Mouse (Mus musculus): Measurements from ENCODE around the gene Cabin1.

Cabin1 gene

DNA sequence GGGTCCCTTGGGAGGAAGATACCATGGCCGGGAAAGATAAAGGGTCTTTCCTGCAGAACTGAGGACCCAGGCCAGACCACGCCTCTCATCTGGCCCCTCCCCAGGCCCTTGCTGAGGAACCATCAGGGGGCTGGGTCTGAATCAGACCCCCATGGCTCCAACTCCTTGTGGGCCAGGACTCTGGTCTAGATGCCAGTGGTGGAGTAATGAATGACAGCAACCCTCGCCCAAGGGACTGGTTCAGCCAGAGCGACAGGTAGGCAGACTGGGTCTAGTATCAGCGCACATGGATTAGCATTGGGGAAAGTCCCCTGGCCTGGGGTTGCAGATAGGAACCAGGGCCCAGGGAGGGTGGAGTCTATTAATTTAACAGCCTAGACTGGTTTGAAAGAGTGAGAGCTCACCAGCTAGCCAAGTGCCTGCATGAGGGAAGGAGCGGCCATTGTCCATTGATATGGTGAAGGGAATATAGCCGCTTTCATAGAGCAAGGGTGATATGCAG lies 122.4 kb downstream of the Cabin1 start:
- DNase-seq (ENCODE audit: extremely low read depth, low read depth, low spot score), result no peak

DNA sequence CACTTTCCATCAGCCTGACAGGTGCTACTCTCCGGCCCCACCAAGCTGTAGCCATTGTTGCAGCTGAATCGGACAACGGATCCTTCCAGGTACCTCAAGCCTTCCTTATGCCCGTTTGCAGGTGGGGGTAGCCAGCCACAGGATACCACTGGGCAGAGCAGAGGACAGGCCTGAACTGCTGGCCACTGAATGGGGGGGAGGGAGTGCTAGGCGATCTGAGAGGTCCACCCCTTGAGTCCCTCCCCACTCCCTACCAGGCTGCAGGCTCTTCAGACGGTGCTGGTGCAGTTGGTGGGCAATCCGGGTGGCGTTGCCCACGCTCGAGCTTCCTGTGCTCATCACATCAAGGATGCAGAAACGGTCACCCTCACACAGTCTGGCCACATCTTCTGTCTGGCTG lies 126.4 kb downstream of the Cabin1 start:
- no peak for DNase-seq (ENCODE audit: extremely low read depth, low read depth, low spot score)

DNA sequence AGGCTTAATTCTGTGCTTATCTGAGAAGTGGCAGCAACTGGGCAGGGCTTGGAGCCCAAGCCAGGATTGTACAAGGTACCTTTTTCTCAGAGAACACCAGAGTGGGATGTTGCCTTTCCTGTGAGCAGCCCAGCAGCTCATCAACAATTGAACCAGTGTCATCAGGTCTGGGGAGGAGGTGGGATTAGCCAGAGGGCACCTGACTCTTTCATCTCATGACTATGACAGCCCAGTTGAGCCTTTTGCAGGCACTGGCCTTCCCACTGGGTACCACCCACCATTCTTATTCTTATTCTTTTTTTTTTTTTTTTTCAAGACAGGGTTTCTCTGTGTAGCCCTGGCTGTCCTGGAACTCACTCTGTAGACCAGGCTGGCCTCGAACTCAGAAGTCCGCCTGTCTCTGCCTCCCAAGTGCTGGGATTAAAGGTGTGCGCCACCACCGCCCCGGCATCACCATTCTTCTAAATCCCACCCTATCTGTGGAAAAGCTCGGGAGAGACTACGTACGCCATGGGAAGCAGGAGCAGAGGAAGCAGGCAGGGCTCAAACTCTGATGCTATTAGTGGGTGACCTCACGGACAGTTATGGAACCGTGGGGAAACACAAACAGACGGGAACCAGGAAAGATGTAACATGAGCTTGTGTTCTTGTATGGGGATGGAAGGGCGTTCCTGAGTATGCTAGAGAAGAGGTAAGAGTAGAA lies 127.9 kb downstream of the Cabin1 start:
- DNase-seq (ENCODE audit: extremely low read depth, low read depth, low spot score), result no peak

DNA sequence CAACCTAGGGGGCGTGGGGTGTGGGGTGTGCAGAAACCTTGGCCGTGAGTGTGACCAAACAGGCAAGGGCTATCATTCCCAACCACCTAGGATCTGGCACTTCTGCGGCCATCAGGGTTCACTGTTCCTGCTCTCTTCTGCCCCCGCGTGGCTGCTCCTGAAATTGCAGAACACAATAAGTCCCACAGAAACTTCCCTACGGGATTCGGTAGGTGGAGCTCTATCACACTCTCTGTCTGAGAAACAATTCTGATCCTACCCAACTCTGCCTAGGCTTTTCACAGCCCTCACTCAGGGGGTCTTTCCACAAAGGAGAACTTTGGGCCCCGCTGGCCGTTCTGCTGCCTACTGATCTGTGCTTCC lies 128.5 kb downstream of the Cabin1 start:
- no peak for DNase-seq (ENCODE audit: extremely low read depth, low read depth, low spot score)

DNA sequence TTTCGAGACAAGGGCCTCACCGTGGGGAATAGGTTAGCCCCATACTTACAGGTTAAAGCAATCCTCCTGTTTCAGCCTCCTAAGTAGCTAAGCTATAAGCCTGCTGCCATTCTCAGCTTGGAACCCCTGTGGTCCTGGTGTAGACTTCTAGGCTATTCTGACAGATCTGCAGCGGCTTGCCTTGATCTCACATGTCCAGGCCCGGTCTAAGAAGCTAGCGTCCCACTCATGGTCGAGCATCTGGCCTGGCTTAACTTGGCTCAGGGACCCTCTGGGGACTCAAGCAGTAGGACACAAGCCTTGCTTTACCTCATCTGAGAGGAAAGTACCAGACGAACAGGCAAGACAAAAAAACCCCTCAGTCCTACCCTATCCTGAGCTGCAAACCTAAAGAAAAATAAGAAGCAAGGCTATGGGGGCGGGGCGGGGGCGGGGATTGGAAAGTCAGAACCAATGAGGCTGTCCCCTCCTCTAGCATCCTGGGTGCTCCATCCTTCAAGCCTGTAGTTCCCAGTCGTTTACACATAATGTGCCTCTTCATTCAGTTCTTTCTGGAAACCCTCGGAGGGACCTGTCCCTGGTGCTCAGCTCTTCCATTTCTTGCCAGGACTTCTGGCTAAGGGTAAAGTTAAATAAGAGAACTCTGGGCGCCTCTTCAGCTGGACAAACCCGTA lies 129.0 kb downstream of the Cabin1 start:
- no peak for DNase-seq (ENCODE audit: extremely low read depth, low read depth, low spot score)

DNA sequence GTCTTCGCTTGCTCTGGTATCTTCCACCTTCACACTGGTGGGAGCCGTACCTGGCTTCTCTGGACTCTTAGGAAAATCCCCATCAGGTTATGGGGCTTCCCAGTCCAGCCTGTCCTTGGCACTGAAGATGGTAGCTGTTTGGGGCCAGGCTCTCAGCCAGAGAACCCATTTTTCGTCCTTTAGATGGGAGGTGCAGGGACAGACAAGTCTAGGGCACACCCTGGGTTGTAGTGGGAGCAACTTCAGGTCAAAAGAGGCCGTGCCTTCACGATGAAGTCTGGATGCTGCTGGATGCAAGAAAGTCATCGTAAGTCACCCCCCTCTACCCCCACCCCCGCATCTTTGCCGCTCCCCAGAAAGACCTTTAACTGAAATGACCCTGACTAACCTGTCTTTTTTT lies 129.5 kb downstream of the Cabin1 start:
- DNase-seq (ENCODE audit: extremely low read depth, low read depth, low spot score), result no peak

DNA sequence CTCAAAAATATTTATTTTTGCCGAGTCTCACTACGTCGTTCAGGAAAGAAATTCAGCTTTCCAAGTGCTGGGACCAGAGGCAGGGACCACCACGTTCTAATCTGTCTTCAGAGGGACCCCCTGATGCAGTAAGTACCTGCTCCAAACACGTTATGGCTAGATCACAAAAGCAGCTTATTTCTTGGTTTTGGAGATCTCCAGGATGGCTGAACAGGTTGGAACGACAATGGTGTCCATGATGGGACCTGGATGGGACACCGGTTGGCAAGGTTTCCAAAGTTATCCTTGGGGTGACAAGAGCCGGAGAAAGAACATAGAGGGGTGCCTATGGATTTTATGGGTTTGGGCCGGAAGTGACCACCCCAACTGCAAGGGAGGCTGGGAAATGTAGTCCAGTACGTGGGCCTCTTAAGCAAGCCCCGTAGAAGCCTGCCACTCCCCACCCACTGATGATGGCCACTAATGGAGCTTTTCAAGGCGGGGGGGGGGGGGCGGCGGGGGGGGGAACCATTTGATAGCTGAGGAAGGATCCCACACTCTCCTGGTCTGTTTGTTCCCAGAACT lies 130.5 kb downstream of the Cabin1 start:
- DNase-seq (ENCODE audit: extremely low read depth, low read depth, low spot score), result no peak

DNA sequence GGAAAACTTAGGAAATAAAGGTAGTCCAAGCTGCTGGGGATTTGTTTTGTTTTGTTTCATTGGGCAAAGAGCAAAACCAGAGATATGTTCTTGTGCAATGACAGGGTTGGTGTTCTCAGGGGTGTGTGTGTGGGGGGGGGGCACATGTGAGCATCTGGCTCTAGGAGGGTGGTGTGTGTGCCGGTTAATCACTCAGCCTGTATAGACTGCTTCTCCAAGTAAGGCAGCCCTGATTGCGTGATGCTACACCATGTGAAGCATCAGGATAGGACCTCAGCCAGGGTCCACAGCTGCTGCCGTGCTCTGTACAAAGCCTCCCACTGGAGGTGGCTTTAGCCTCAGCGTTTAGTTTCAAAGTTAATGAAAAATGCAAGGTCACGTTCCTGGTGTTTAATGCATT lies 131.1 kb downstream of the Cabin1 start:
- no peak for DNase-seq (ENCODE audit: extremely low read depth, low read depth, low spot score)

DNA sequence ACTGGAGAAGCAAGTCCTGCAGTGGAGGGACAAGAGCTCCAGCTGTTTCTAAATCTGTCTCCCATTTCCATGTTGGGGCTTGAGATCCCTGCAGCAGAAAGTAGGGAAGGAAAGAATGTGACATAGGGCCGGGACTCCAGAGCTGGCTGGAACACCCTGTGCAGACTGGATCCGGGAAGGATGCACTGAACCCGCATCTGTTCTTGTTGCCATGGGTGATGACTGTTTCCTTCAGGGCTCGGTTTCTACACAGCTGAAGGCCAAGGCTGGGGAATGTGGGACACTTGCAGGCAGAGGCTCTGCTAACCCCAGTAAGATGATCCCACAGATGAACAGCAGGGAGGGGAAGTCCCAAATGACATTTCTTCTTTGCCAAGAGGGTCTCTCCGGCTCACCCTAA lies 131.5 kb downstream of the Cabin1 start:
- no peak for DNase-seq (ENCODE audit: extremely low read depth, low read depth, low spot score)

DNA sequence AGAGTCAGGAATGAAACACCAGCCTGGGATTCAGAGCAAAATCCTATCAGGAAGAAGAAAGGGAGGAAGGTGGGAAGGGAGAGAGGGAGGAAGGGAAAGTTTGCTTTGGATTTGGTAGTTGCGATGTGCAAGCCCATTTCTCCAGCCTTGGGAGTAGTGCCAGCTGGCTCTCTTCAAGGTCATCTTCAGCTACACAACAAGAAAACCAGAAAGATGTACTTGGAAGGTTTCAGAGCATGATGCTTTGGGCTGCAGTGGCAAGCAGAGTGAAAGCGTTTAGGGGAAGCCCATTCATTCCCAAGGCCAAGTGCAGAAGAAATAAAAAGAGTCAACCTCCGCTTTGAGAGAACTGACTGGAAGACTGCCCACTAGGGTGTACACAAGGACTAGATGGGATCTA lies 136.7 kb downstream of the Cabin1 start:
- no peak for DNase-seq (ENCODE audit: extremely low read depth, low read depth, low spot score)

DNA sequence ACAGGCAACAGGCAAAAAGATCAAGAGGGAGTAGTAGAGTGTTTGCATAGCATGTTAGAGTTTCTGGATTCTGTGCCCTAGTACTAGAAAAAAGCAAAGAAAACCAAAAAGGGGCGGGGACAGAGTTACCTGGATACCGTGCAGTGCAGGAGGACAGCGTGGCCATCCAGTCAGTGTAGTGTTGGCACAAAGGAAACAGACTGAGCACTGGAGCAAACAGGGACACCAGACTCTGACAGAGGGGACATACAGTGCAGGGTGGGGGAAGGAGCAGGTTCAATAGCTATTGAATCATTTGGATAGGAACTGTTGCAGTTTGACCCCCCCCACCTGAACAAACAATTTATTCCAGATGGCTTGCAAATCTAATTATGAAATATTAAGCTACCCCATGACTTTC lies 137.2 kb downstream of the Cabin1 start:
- no peak for DNase-seq (ENCODE audit: extremely low read depth, low read depth, low spot score)

DNA sequence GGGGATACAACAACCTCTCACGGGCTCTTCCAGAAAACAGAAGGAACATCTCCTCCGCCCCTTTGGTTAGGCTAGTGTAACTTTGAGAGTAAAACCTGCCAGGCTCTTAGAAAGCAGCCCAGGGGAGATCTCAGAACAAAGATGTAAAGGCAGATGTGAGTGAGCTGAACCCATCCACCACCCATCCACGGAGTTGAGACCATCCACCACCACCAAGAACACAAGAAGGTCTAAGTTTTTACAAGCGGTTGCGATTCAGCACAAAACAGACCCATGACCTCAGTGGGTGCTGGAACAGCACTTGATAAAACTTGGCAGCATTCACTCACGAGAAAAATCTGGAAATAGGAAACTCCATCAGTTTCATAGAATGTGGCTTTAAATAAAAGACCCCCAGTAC lies 138.2 kb downstream of the Cabin1 start:
- no peak for DNase-seq (ENCODE audit: extremely low read depth, low read depth, low spot score)

DNA sequence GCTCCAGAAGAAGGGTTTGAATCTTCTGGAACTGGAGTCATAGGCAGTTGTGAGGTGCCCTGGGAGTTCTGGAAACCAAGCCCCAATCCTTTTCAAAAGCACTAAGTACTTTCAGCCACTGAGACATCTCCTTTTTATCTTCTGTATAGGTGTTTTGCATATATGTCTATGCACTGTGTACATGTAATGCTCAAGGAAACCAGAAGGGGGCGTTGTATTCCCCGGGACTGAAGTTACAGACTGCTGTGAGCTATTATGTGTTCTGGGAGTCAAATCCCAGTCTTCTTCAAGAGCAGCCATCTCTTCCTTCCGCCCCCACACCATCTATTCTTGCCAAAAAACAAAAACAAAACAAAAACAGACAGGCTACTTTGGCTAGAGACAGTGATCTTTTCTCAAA lies 143.3 kb downstream of the Cabin1 start:
- DNase-seq (ENCODE audit: extremely low read depth, low read depth, low spot score), result no peak

DNA sequence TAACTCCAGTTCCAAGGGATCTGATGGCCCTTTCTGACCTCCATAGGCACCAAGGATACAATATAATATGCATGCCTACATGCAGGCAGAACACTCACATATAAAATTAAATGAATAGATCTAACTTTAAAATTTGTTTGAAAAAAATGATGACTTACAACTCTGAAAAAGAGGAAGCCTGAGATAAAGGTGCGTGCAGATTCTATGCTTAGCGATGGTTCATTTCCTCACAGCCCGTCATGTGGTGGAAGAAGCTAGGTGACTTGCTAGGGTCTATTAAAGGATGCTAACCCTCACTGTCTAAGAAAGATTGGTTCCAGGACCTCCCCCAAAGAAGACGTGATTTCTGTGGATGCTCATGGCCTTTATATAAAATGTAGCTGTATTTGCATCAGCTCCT lies 148.1 kb downstream of the Cabin1 start:
- no peak for DNase-seq (ENCODE audit: extremely low read depth, low read depth, low spot score)

DNA sequence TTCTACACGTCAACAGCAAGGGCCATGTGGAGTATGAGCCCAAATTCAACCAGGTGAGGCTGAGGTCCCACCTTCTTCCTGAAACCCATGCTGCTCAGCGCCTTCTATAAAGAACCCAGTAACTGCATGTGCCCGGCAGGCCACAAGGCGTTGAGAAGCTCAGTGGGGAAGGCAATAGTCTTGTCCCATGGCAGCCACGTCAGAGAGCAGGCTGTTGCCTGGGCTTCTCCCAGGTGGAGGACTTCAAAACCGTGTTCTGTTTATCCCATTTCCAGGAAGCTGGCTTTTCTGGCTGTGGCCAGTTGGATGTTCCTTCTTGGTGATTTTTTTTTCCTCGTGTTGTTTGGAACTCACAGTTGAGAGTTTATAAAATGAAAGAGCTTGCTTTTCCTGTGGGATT lies 153.7 kb downstream of the Cabin1 start:
- no peak for DNase-seq (ENCODE audit: extremely low read depth, low read depth, low spot score)

DNA sequence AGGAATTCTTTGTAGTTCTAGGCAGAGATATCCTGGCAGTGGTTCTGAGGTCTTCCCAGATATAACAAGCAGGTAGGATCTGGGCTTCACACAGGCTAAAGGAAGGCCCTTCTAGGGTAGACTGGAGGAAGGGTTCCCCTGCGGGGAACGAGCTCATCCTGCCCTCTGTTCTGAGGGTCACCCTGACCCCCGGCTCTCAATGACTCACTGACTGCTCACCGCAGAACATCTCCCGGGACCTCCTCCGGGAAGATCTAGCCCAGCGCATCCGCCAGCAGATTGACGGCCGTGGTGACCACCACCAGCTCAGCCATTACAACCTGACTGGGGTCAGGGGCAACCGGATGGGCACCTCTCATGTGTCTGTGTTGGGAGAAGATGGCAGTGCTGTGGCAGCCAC lies 155.2 kb downstream of the Cabin1 start:
- DNase-seq (ENCODE audit: extremely low read depth, low read depth, low spot score), result no peak

DNA sequence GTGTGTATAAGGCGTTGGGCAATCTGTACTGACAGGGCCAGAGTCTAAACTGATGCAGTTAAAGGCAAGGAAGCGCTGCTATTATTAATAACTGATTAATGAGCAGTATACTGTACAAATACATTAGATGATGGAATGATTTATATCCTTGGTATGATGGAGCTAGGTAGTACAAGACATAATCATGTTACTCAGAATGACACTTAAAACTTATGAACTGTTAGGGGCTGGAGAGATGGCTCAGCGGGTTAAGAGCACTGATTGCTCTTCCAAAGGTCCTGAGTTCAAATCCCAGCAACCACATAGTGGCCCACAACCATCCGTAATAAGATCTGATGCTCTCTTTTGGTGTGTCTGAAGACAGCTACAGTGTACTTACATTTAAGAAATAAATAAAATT lies 156.9 kb downstream of the Cabin1 start:
- DNase-seq (ENCODE audit: extremely low read depth, low read depth, low spot score), result no peak

DNA sequence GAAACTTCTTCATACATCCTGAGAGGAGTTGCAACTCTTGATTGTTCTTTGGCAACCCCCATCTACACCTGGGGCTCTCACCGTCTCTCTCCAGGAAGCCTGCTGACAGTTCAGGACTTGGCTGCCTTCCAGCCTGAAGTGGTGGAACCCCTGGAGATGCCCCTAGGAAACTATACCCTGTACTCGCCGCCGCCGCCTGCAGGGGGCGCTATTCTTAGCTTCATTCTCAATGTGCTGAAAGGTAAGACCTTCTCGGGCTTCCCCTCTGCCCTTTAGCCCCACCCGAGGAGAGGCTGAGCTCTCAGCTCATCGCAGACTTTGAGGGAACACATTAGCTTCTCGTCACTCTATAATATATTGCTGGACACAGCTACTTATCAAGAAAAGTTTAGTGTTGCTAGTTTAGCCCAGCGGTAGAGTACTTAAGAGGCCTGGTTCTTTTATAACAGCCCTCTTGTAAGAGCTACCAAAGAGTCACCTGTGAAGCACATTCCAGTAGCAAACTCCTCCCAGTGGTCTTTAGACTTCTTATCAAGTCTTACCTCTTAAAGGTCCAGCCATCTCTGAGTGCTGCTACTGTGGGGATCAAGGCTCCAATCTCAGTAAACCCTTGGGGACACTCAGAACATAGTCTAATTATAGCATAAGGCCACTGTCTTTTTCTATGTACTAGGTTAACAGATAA lies 158.8 kb downstream of the Cabin1 start:
- DNase-seq (ENCODE audit: extremely low read depth, low read depth, low spot score), result no peak

DNA sequence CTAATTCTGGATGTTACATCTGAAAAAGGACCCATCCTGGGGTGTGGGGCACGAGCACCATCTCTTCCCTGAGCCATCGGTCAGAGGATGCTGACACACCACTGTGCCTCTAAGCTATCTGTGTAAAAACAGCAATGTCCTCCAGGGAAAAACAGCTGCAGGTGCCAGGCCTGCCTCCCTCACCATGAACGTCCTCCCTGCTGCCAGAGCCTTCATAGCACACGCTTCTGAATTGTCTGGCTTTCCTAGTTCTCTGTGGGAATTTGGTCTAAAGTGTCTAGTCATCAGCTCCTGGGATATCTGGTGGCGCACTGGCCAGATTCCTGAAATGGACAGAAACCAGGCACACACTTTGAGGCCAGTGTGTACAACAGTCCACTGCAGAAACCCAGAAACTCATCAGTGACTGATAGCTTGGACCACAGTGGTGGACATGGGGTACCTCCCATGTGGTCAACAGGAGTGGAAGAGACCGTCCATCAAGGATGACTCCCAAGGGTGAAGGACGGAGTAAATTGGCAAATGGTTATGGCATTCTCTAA lies 163.9 kb downstream of the Cabin1 start:
- no peak for DNase-seq (ENCODE audit: extremely low read depth, low read depth, low spot score)

Data from fat pad, adult 2 months (tissue).